Mouse (Mus musculus): ENCODE results near the gene Dock2.

Dock2 gene

DNA sequence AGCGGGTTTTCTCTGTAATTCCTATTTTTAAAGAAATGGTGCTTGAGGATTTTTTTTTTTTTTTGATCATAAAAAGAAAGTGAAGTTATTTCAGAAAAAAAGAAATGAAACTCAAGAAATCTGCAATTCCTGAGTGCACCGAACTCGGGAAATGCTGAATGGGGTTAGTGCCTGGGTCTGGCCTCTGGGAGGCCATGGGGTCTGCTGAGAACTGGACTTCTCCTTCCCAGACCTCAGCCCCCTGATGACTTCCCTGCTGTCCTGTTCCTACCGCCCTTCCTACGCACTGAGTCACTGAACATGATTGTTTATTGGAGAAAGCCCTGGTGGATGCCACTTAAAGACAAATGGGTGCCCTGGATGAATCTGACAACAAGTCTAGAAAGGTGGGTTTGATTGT is 356.5 kb downstream of the Dock2 start:
- no peak for DNase-seq (ENCODE audit: low spot score in 2 of 2)

DNA sequence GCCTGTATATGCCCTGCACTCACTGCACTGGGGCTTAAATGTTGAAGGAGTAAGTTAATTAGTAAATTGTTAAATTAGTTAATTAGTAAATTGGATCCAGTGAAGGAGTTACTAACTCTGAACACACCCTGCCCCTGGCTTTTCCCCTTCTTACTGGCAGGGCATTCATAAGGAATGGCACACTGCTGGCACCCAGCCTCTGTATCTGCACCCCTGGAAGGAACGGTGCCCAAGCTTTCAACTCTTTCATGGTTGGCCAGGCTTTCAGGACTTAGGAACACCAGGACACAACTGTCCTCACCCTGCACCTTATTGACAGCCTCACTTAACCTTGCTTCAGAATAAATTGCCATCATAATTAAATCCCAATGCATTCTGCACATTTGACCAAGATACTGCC is 359.1 kb downstream of the Dock2 start:
- no peak for DNase-seq (ENCODE audit: low spot score in 2 of 2)

DNA sequence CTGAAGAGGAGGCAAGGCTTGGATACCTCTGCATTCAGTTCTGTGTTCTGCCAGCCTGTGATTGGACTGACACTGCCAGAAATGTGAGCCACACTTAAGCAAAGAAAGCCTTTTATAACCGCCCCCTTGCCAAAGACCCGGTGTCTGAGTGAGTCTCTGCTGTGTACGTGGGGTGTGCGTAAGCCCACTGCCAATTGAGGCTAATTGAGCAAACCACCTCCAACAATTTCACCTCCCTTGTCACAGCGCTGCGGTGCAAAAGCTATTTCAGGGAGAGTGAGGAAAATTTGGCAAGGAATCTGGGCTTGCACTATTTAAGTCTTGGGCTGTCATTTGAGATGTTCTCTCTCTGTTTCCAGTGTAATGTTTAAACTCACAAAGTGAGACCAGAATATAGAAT is 362.6 kb downstream of the Dock2 start:
- no peak for DNase-seq (ENCODE audit: low spot score in 2 of 2)

DNA sequence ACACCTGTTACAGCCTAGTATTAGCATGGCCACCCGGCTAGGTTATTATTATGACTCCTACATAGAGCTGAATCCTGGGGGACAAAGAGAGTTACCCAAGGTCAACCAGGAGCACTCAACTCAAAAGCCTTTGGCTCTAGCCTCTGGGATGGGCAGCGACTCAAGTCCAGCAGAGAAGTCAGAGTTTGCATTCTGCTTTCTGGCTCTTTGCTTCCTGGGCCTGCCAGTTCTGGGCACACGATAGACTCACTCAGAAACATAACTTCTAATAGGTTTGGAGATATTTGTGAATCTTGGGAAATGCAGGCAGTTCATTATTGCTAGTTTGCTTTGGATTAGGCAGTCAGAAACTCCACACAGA is 367.1 kb downstream of the Dock2 start:
- no peak for DNase-seq (ENCODE audit: low spot score in 2 of 2)

DNA sequence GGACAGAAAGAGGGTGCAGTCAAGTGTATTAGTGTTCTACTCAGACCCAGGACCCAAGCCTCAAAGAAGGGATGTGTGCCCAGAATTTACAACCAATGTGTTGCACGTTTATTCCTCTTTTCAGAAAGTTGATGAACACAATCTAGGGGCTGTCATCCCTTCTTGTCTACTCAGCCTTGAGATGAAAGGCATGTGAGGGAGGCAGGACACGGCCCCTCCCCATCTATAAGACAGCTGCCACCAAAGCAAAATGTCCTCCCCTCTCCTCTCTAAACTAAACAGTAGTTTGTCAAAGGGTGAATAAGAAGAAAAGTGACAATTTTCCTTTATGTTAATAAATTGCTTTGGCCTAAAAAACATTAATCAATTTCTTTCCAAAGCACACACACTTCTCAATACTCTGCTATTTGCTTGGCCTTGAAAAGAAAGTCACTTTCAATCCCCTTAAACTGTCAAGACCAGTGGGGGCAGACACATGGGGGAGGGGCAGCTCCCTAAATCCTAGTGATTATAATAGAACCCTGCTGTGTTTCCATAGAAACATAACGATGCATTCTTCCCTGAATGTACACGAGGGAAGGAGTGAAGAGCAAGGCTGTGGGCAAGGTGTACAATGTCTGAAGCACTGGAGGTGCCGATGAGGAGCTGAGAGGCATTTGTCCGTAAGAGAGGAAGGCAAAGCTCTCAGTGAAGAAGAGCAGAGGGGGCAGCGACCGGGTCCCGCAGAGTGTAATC is 367.6 kb downstream of the Dock2 start:
- DNase-seq (ENCODE audit: low spot score in 2 of 2), result no peak

DNA sequence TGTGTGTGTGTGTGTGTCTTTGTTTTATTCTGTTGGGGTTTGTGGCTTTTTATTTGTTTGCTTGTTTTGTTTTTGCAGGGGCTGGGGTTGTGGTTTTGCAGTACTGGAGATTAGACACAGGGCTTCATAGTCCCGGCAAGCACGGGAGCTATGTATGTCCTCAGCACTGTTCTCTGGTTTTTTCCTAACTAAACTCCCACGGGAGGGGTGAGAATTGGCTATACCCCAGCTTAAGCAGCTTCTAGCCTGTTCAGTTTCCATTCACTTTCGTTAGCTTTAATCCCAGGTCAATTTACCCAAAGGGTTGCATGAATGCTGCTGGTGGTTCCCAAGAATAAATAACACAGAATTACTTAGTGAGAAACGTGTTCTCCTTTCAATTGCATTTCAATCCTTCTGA is 376.8 kb downstream of the Dock2 start:
- DNase-seq (ENCODE audit: low spot score in 2 of 2), result no peak

DNA sequence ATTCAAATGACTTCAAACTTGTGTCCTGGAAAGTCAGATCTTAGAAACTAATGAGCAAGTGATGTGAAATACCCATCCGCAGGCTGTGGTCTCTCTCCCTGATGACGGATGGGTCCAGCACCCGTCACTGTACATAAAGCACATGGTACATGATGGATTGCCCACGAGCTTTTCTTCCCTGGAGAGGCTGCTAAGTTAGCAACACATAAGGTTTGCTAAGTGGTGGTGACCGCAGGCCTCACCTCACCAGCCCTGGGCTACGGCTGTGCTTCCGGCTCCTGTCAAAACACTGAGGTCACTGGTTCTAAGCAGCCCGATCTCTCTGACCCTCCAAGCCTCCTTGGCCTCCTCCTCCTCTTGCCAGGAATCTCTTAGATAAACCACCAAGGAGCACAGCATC is 377.4 kb downstream of the Dock2 start:
- DNase-seq (ENCODE audit: low spot score in 2 of 2), result no peak

DNA sequence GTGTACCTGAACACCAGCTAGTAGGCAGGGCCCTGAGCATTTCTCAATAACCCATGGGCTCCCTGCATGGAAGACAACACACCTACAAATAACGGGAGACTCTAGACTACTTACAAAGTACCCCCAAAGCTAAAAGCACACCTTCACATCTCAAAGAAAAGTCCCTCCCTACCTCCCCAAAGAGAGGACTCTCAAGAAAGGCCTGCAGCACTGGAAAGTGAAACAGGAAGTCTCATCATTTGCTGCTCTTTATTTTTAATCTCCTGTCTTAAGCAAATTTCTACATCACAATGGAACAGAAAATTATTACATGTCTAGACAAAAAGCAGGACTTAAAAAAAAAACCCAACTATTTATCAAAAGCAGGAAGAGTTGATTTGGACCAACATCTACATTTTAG is 378.4 kb downstream of the Dock2 start:
- no peak for DNase-seq (ENCODE audit: low spot score in 2 of 2)

DNA sequence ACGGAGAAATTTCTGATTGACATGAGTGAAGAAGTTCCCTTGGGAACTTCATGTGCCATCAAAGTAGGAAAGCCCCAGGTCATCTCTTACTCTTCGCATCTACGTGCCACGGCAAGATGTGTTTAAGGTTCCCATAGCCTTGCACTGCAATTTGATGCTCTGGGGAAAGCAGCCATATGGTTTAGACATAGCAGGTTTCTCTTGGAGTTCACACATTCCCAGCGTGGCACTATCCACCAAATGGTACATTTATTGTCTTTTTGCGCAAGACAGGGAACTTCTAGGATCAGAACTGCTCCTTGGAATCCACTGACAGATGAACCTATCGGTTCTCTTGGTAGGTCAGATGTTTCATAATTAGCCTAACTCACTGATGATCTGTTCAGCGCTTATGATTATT is 382.3 kb downstream of the Dock2 start:
- no peak for DNase-seq (ENCODE audit: low spot score in 2 of 2)

DNA sequence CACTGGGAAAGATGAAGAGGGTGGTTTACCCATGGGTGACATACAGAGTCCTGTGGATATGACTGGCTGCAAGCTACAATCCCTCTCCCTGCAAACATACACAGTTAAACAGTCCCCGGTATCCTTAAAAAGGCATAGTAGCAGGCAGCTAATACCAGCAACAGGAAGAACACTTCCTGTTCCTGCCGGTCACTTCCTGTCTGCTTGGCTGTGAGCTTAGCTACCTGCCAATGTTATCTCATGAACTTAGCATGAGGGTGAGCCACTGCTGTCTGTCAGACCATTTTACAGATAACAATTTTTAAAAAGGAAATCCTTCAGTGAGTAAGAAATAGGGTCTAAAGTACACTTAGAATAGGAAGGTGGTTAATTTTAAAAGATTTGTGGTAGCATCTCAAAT is 385.1 kb downstream of the Dock2 start:
- DNase-seq (ENCODE audit: low spot score in 2 of 2), result no peak

DNA sequence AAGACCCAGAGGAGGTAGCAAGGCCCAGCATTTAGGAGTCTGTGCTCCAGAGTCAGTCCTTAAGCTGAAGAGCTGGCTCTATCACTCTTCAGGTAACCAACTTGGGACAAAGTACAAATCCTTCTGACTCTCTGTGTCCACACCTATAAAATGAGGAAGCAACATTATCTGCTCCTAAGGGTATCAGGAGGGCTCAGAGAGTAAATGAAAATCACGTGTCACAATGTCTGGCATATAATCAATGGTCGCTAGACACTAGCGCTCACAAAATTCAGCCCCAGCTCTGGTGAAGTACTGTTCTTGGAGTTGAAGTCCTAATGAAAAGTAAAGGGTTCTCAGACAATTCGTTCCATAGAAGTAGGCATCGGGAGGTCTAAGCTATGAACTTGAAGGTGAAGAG is 386.0 kb downstream of the Dock2 start:
- no peak for DNase-seq (ENCODE audit: low spot score in 2 of 2)

DNA sequence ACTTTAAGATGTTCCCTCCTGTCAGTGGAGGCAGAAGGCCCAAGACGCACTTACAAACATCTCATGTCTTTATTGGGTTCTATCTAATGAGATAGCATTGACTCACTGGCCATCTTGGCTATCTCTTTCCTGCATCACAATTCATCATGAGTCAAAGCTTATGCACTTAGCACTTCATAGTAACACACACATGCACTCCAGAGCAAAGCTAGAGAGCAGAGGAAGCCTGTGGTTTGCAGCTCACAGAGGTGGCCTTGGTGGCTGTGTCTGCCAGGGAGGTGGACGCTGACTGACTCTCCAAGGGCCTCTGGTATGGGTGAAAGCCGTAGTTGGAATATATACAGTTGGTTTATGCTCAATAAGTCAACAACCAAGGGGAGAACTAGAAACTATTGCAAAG is 387.9 kb downstream of the Dock2 start:
- peak; percentile 3 to 24 for DNase-seq (ENCODE audit: low spot score in 2 of 2)

DNA sequence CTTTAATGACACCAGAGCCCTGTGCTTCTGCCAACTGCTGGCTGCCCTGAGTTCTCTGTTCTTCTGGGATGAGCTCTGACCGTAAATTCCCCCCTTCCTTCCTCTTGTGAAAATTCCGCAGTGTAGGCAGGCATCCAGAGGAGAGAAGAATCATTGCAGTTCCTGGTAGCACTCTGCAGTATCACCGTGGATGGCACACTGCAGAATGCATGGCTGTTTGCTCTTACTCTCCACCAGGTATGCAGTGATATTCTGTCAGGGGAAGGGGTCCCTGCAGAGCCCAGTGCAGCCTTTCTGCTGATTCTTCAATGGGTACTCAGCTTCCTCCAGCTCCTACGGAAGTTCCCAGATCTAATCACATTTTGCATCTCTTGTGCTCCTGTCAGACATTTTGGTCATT is 391.6 kb downstream of the Dock2 start:
- no peak for DNase-seq (ENCODE audit: low spot score in 2 of 2)

DNA sequence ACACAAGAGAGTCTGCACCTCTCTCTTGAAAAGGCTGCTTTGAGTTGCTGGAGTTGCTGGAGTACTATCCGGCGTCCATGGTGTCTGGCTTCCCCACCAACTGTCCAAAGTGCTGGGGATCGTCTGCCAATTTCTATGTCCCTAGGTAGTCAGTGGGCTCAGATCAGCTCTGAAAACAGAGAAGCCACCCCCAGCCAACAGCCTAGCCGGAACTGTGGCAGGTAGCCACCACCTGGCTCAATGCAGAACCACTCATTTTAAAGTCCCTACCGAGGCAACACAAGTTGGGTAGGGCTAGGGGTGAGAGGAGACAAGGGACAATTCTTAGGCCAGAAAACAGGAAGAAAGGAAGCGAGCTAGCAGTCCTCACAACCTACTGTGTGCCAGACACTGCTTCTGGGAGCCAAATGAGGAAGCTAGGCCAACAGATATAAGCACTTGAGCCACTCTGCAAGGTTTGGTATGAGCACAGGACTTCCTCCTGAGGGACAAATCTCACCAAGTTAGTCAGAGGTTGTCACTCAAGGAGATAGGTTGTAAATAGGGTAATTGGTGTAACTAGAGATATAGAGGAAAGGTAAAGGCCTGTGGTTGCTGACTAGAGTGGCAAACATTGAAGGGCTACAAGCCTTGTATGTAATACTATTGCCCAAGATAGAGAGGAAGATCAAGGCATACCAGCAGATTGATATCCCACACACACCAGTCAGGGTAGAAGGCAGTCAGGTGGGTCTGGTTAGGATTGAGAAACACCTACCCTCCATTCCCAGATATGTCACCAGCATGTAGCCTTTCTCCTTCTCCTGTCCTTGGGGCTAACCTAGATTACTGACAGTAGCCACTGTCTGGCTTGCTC is 394.2 kb downstream of the Dock2 start:
- DNase-seq (ENCODE audit: low spot score in 2 of 2), result no peak

DNA sequence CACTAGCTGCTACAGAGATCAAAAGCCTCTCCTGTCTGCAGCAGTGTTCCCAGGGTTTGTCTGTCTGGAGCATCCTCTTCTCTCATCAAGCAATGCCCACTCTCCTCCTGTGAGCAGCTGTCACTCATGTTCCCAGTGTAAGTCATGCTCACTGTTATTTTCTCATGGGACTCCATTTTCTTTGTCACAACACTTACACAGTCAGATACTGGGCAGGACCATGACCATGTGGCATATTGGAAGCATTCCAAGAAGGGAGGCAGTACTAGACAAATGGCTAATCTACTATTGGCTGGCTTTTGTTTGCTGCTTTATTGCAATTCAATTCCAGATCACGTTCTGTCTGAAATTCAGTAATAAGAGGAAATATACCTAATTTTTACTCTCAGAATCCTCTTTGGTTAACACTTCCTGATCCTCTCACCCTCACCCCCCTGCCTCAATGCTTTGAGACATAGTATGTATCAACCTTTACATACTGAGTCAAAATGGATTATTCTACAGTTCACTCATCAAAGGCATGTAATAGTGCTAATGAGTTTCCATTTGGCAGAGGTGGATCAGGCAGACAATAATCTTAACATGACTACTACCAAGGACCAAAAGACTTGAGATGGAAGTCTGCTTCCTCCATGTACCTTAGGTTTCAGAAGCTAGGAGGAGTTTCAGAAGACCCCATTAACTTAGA is 398.5 kb downstream of the Dock2 start:
- DNase-seq (ENCODE audit: low spot score in 2 of 2), result no peak

DNA sequence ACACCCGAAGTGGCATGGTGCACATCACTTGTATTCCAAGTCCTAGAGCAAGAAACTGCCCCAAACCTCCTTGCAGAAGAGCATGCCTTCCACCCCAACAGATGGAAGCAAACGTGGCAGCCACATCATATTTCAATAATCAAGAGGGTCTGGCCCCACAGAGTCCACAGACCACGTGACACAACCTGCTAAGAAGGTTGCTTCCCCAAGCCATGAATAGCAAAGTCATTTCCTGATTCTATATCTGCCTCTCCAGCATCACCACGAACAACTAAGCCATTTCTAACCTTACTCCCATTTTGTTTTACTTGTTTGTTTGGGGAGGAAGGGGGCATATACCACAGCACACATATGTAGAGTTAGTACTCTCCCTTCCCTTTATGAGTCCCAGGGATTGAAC is 399.5 kb downstream of the Dock2 start:
- no peak for DNase-seq (ENCODE audit: low spot score in 2 of 2)

DNA sequence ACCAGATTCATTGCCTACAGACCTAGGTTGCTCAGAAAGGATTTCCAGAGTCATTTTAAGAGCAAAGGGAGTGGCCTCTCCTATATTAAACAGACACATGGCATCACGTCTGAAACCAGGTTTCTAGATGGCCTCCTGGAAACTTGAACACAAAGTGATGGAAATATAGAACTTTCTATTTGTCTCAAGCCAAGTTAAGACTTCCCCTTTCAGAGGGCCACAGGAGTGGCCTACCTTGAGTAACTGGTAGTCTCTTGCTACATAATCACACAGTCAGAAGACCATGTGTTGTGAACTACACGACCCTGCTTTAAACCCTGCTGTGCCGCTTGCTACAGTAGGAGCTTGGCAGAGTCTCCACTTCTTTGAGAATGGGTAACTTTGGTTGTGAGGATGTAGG is 400.2 kb downstream of the Dock2 start:
- no peak for DNase-seq (ENCODE audit: low spot score in 2 of 2)

DNA sequence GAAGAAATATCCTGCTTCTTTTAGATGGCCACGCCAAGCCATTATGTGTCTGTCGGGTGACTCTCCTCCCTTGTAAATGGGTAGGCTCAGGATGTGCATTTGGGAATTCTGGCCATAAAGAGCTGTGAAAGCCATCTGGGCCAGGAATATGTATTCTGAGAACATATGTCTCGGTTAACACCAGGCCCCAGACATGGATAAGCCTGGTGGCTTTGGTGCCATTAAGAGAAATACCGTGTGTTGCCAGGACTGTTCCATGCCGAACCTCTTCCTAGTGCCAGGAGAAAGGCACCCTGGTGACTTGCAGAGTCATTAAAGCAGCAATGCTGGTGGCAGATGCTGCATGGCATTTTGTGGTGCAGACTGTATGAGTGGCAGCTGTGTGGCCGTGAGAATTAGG is 406.0 kb downstream of the Dock2 start:
- DNase-seq (ENCODE audit: low spot score in 2 of 2), result no peak

DNA sequence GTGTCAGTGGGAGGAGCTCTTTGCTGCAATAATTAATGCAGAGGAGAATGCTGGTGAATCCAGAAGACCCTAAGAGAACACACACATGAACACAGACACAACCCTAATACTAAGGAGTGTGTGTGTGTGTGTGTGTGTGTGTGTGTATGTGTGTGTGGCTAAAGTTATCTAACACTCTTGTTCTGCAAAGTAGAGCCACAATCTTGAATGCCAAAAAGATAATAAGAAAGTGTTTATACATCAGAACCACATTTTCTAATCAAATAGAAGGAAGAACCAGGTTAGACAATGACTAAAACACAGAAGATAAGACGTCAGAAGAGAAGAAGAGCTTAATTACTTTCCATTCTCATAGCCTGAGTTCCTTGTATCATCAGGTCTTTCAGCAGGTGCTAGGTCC is 408.1 kb downstream of the Dock2 start:
- no peak for DNase-seq (ENCODE audit: low spot score in 2 of 2)

DNA sequence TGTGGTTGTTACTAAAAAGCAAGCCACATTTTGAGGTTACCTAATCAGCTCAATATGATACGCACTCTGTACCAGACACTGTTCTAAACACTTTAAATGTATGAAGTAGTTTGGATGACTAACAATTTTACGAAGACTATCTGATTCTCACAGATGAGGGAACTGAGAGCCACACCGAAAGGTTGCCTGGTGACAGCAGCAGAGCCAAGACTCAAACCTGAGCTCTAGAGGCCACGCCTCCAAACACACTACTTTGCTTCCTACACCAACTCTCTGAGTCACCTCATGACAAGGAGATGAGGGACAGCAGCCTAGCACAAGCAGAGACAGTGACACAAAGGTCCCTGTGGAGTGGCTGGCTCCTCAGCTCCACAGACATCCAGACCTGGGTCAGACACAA is 411.5 kb downstream of the Dock2 start:
- DNase-seq (ENCODE audit: low spot score in 2 of 2), result no peak

DNA sequence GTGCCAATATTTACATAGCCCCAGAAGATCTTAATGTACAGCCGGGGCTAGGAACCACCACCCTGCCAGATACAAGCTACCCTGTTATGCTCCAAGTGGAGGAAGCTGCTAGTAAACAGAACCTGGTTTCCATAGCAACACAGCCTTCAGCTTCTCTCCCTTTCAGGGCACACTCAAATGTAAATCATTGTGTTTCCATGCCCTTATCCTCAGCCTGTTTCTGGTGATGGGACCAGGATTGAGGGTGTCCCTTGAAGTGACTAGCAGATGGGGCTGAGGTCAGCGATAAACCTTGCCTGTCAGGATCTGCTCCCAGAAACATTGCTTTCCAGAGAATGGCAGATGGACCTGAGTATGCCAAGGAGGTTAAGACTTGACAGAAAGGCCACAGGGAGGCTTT is 427.6 kb downstream of the Dock2 start:
- DNase-seq (ENCODE audit: low spot score in 2 of 2), result no peak

DNA sequence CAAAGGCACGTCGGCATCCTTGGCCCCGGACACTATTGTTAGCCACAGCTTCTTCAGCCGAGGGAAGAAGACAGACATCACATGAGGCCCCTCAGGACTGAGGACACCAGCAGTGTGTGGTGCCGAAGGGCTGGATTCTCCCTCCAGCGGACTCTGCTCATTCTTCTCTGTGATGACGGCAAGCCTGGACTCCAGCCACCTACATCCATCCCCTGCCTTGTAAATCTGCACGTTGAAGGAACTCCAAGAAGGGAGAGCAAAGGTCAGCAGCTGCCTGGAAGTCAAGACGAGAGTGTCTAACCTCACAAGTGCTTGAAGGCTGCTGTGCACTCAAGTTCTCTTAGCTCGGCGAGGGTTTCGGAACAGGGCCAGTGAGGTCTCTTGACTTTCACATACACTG is 428.3 kb downstream of the Dock2 start:
- no peak for DNase-seq (ENCODE audit: low spot score in 2 of 2)

DNA sequence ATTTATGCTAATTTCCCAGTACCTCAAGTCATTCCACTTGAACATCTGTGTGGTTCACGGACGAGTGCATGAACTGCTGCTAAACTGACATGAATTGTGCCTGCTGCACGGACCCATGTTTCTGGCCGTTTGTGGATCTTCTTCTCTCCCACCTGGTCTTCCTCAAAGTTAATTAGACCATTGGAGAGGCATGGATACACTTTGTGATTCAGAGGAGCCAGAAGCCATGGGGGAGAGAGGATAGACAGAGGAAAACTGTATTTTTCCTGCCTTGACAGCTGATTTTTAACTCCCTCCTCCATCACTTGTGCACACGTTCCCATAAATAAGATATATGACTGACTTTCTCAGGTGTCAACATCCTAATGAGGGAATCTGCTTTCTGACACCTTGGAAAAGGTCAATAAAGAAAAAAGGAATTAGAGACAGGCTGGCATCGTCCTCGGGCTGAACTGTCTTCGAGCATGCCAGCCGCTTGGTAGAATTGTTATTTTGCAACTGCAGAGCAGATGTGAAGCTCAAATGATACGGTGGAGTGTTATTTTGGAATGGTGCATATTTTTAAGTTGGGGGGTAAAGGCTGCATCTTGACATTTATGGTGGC is 434.1 kb downstream of the Dock2 start:
- DNase-seq (ENCODE audit: low spot score in 2 of 2), result no peak

All from natural killer cell, adult 2 months (primary cell).